Mouse (Mus musculus): ENCODE measurements around the gene Bend5.

DNA sequence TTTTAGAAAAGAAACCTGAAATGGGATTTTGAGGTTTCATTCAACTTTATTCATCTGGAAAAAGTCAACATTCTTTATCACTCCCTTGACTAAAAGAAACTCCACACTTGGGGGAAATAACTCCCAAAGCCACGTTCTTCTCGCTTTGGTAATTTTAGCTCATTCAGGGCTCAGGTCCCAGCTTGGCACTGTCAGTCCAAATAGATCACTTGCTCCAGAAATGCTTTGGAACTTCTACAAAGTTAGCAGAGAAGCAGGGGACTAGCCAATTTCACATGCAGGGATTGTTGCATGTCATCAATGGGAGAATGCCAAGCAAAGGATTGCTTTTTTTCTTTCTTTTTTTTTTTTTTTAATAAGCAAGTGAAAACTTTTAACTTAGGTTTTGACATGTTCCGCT, 5.2 kb downstream of the Bend5 start:
- TF ChIP-seq CTCF (IDR thresholded peaks at IDR 0.05; ENCODE audit: low read depth) = no peak
- no peak for TF ChIP-seq EP300 (optimal IDR thresholded peaks at IDR 0.05)

All from stomach, postnatal 0 days (tissue).